Mouse (Mus musculus): ENCODE results near the gene Cnot10. TPM values are rescaled to one million over a fixed set of nuclear protein-coding genes. Genes with fewer than 3 reads are reported as not detected.

Cnot10 gene
- polyA plus RNA-seq, 1 experiment from 2014 or later, result 50.0 TPM

DNA sequence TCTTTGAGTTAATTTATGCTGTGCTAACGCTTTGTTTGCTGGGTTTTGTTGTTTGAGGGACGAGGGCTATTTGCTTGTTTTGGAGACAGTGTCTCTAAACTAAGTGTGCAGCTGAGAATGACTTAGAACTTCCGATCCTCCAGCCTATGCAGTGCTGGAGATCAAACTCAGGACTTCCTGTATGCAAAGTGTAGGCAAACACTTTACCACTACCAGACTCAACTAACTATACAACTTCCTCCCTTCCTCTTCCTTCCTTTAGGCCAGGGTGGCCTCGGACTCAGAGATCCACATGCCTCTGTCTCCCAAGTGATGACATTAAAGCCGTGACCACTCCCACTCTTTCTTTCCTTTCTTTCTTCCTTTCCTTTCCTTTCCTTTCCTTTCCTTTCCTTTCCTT lies 66.5 kb downstream of the Cnot10 start:
- Histone ChIP-seq H3K36me3 (ENCODE audit: control insufficient read depth, insufficient read depth, low read length) (no peaks in the 10 kb centered on the region), H3K9me3 (ENCODE audit: control insufficient read depth, low read length) (no peaks in the 10 kb centered on the region)
- WGBS, result 54% methylated on average over 5 of the region's 5 CpGs

DNA sequence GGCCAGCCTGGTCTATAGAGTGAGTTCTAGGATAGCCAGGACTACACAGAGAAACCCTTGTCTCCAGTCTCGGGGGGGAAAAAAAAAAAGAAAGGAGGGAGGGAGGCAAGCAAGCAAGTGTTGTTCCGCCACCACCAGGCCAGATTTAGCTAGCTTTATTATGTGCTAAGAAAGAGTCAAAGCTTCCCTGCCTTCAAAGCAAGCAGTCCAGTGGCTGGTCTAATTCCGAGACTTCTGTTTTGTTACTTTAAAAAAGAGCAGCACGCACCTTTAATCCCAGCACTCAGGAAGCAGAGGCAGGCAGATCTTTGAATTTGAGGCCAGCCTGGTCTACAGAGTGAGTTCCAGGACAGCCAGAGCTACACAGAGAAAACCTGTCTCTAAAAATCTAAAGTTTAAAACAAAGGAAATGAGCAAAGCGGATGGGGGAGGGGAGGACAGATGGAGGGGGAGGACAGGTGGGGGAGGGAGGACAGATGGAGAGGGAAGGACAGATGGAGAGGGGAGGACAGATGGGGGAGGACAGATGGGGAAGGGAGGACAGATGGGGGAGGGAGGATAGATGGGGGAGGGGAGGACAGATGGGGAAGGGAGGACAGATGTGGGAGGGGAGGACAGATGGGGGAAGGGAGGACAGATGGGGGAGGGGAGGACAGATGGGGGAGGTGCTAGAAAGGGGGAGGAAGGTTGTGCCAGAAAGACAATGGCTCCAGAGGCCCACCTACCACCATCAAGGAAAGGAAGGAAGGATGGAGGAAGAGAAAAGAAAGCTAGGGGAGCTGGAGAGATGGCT lies 71.1 kb downstream of the Cnot10 start:
- no peak overlapping the region for H3K27ac ChIP-seq (ENCODE audit: low read length)
- peaks cover under 1% of the 10 kb centered on the region; the same call in 1 of the 2 replicates for H3K27me3 ChIP-seq (replicated peaks; ENCODE audit: control insufficient read depth, insufficient read depth, low read length)
- no peak overlapping the region for H3K4me3 ChIP-seq (ENCODE audit: low read length)
- no peaks in the 10 kb centered on the region for H3K9me3 ChIP-seq (ENCODE audit: control insufficient read depth, low read length)
- no peak for ATAC-seq
- H3K4me2 ChIP-seq (ENCODE audit: low read depth, low read length), result no peak overlapping the region
- H3K4me1 ChIP-seq (ENCODE audit: control insufficient read depth, insufficient read depth, low read length), result no peaks in the 10 kb centered on the region
- WGBS, result 85% methylated on average over 5 of the region's 5 CpGs
- no peaks in the 10 kb centered on the region for H3K36me3 ChIP-seq (ENCODE audit: control insufficient read depth, insufficient read depth, low read length)
- no peak overlapping the region for H3K9ac ChIP-seq (ENCODE audit: low read depth, low read length)

More for the DNA sequence above, 66.5 kb downstream of the Cnot10 start:
- H3K4me3 ChIP-seq (ENCODE audit: low read length), result no peak overlapping the region
- H3K27me3 ChIP-seq (replicated peaks; ENCODE audit: control insufficient read depth, insufficient read depth, low read length), result no peaks in the 10 kb centered on the region
- no peak overlapping the region for H3K9ac ChIP-seq (ENCODE audit: low read depth, low read length)
- no peak overlapping the region for H3K27ac ChIP-seq (ENCODE audit: low read length)
- no peak for ATAC-seq
- H3K4me1 ChIP-seq (ENCODE audit: control insufficient read depth, insufficient read depth, low read length), result no peaks in the 10 kb centered on the region
- H3K4me2 ChIP-seq (ENCODE audit: low read depth, low read length), result no peak overlapping the region

DNA sequence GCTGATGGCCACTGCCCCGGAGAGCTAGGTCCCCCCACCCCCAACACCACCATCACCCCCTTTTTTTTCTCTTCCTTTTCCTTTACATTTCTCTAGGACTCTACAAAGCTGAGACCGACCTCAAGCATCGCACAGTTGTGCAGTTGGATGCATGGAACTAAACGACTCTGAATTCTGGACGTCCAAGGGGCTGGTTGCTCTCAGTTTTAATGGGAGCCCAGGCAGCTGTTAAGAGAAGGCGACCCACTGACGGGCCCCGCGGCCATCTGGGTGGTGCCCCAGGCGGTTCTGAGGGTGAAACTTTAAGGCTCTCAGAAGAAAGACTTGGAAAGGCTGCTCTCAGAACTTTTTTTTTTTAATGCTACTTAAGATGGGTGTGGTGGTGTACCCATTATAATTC lies 75.3 kb downstream of the Cnot10 start:
- peak overlapping the region; percentile 90 for H3K9ac ChIP-seq (ENCODE audit: low read depth, low read length)
- ATAC-seq, result peak; percentile 29
- H3K4me3 ChIP-seq (ENCODE audit: low read length), result peak overlapping the region; percentile 69
- H3K36me3 ChIP-seq (ENCODE audit: control insufficient read depth, insufficient read depth, low read length), result no peaks in the 10 kb centered on the region
- peak overlapping the region; percentile 98 for H3K27ac ChIP-seq (ENCODE audit: low read length)
- peak overlapping the region; percentile 83 for H3K4me2 ChIP-seq (ENCODE audit: low read depth, low read length)
- no peaks in the 10 kb centered on the region; the same call in 1 of the 2 replicates for H3K4me1 ChIP-seq (ENCODE audit: control insufficient read depth, insufficient read depth, low read length)
- H3K9me3 ChIP-seq (ENCODE audit: control insufficient read depth, low read length), result no peaks in the 10 kb centered on the region
- WGBS, result under 1% methylated on average over 10 of the region's 10 CpGs
- H3K27me3 ChIP-seq (replicated peaks; ENCODE audit: control insufficient read depth, insufficient read depth, low read length), result peaks cover 35% of the 10 kb centered on the region

DNA sequence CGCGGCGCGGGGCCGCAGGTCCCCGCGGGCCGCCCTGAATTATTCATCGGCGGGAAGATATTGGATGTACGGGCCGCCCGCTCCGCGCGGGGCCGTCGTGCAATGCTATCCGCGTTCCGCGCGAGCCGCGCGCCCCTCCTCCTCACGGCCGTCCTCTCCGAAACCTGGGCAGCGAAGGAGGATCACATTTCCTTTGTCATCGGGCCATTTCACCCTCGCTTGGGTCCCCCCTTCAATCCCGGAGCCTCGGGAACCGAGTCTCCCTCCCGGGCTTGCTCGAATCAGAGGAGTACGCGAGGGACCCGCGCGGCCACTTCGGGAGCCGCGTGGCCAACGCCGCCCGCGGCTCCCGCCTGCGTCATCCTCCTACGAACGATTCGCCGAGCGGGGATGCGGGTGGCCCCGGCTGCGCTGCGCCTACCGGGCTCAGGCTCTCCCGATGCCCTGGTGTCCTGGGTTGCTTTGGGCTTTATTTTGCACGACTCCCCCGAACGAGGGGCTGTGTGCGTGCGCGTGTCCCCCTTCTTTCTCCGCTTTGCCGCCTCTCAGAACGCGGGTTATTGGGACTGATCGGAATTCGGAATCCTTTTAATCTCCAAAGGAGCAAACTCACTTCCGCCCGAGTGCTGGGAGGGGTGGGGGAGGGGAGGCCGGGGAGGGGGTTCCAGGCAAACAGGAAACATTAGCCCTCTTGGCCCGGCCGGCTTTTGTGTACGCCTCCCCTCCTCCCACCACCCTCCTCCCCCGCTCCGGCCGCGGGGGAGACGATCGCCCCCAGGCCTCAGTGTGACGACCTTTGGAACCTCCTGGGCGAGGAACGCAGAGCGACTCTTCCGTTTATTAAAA lies 76.0 kb downstream of the Cnot10 start, which contains the start of gene Trim71:
Gene Trim71, minus strand, starts transcription at position 609 of the 846 bp plus-strand sequence.
- WGBS, result under 1% methylated on average over 89 of the region's 91 CpGs

GRCm38 (mm10) chr9:114562919-114563751 lies 76.8 kb downstream of the Cnot10 start:
- peak; percentile 16; the same call in 1 of the 2 replicates for ATAC-seq
- Histone ChIP-seq H3K4me1 (ENCODE audit: control insufficient read depth, insufficient read depth, low read length) (no peaks in the 10 kb centered on the region; the same call in none of the 2 replicates), H3K4me3 (ENCODE audit: low read length) (peak overlapping the region; percentile 69), H3K4me2 (ENCODE audit: low read depth, low read length) (peak overlapping the region; percentile 83), H3K36me3 (ENCODE audit: control insufficient read depth, insufficient read depth, low read length) (no peaks in the 10 kb centered on the region), H3K9me3 (ENCODE audit: control insufficient read depth, low read length) (no peaks in the 10 kb centered on the region), H3K27ac (ENCODE audit: low read length) (peak overlapping the region; percentile 98), H3K9ac (ENCODE audit: low read depth, low read length) (peak overlapping the region; percentile 90), H3K27me3 (replicated peaks; ENCODE audit: control insufficient read depth, insufficient read depth, low read length) (peaks cover 35% of the 10 kb centered on the region)
- WGBS, result under 1% methylated on average over 105 of the region's 122 CpGs

More for the DNA sequence above, 76.0 kb downstream of the Cnot10 start, which contains the start of gene Trim71:
- H3K4me2 ChIP-seq (ENCODE audit: low read depth, low read length), result peak within 1 kb of the TSS; percentile 83
- H3K9me3 ChIP-seq (ENCODE audit: control insufficient read depth, low read length), result no peaks in the 10 kb centered on the region
- no peaks in the 10 kb centered on the region; the same call in none of the 2 replicates for H3K4me1 ChIP-seq (ENCODE audit: control insufficient read depth, insufficient read depth, low read length)
- H3K9ac ChIP-seq (ENCODE audit: low read depth, low read length), result peak within 1 kb of the TSS; percentile 90
- H3K27ac ChIP-seq (ENCODE audit: low read length), result peak within 1 kb of the TSS; percentile 98
- ATAC-seq, result peak; percentile 76
- no peaks in the 10 kb centered on the region for H3K36me3 ChIP-seq (ENCODE audit: control insufficient read depth, insufficient read depth, low read length)
- peaks cover 35% of the 10 kb centered on the region for H3K27me3 ChIP-seq (replicated peaks; ENCODE audit: control insufficient read depth, insufficient read depth, low read length)
- peak within 1 kb of the TSS; percentile 69 for H3K4me3 ChIP-seq (ENCODE audit: low read length)

- H3K27me3 ChIP-seq (replicated peaks; ENCODE audit: control insufficient read depth, insufficient read depth, low read length), result peaks cover 35% of the 10 kb centered on the region
- H3K36me3 ChIP-seq (ENCODE audit: control insufficient read depth, insufficient read depth, low read length), result no peaks in the 10 kb centered on the region
- WGBS, result 1% methylated on average over 96 of the region's 101 CpGs
- peak overlapping the region; percentile 98 for H3K27ac ChIP-seq (ENCODE audit: low read length)
- ATAC-seq, result 0 out of 2 replicates have a peak, but pooled peaks have one; percentile 14
- H3K4me1 ChIP-seq (ENCODE audit: control insufficient read depth, insufficient read depth, low read length), result no peaks in the 10 kb centered on the region; the same call in none of the 2 replicates
- peak overlapping the region; percentile 90 for H3K9ac ChIP-seq (ENCODE audit: low read depth, low read length)
- H3K4me3 ChIP-seq (ENCODE audit: low read length), result peak overlapping the region; percentile 69
- peak overlapping the region; percentile 83 for H3K4me2 ChIP-seq (ENCODE audit: low read depth, low read length)
- H3K9me3 ChIP-seq (ENCODE audit: control insufficient read depth, low read length), result no peaks in the 10 kb centered on the region
Measured at GRCm38 (mm10) chr9:114562031-114562918, 77.7 kb downstream of the Cnot10 start.

DNA sequence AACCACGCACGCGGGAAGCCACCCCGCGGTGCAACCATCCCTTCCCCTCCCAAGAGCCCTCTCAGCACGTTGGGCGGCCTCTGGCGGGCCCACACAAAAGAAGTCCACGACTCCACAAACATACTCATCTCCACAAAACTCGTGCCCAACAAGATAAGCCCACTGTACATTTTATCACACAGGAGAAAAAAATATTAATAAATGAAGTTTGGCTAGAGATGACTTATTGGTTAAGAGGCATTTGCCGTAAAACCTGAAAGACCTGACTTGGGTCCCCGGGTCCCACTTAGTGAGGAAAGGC lies 78.4 kb downstream of the Cnot10 start:
- peak overlapping the region; percentile 69 for H3K4me3 ChIP-seq (ENCODE audit: low read length)
- no peaks in the 10 kb centered on the region for H3K9me3 ChIP-seq (ENCODE audit: control insufficient read depth, low read length)
- H3K9ac ChIP-seq (ENCODE audit: low read depth, low read length), result peak overlapping the region; percentile 90
- 2% methylated on average over 12 of the region's 12 CpGs for WGBS
- H3K27me3 ChIP-seq (replicated peaks; ENCODE audit: control insufficient read depth, insufficient read depth, low read length), result peaks cover 35% of the 10 kb centered on the region
- H3K4me1 ChIP-seq (ENCODE audit: control insufficient read depth, insufficient read depth, low read length), result peaks cover 4% of the 10 kb centered on the region
- H3K36me3 ChIP-seq (ENCODE audit: control insufficient read depth, insufficient read depth, low read length), result no peaks in the 10 kb centered on the region
- peak overlapping the region; percentile 83 for H3K4me2 ChIP-seq (ENCODE audit: low read depth, low read length)
- no peak for ATAC-seq
- no peak overlapping the region for H3K27ac ChIP-seq (ENCODE audit: low read length)
